Mouse (Mus musculus): Measurements from ENCODE around the gene Gm28635. TPM values are rescaled to one million over a fixed set of nuclear protein-coding genes. Genes with fewer than 3 reads are reported as not detected.

The Gm28635 gene
- total and polyA plus RNA-seq, 3 experiments: not detected

GRCm38 (mm10) chr2:84597123-84597522, 80.7 kb downstream of the Gm28635 start:
- TF ChIP-seq POLR2AphosphoS5 (IDR thresholded peaks at IDR 0.05; ENCODE audit: insufficient replicate concordance, low read depth, low read length): no peak
- TF ChIP-seq GATA1 (IDR thresholded peaks at IDR 0.05; ENCODE audit: borderline replicate concordance, low read length): no peak
- TF ChIP-seq CTCF (IDR thresholded peaks at IDR 0.05; ENCODE audit: low read depth, low read length): no peak
- TF ChIP-seq GATA2 (IDR thresholded peaks at IDR 0.05; ENCODE audit: borderline replicate concordance, low read depth, low read length): no peak
- TF ChIP-seq TAL1 (conservative IDR thresholded peaks at IDR 0.05; ENCODE audit: low read depth, low read length): no peak
- Histone ChIP-seq H3K4me3 (ENCODE audit: low read depth, low read length) (no peak overlapping the region), H3K4me1 (ENCODE audit: insufficient read depth, low read depth, low read length) (peaks cover 5% of the 10 kb centered on the region), H3K9me3 (replicated peaks) (no peaks in the 10 kb centered on the region), H3K36me3 (replicated peaks) (peaks cover 63% of the 10 kb centered on the region), H3K27me3 (ENCODE audit: insufficient read depth, low read length) (no peaks in the 10 kb centered on the region)
- ATAC-seq (ENCODE audit: extremely low read depth, insufficient number of reproducible peaks, low FRiP score, poor library complexity, severe bottlenecking) (no peak), DNase-seq (ENCODE audit: low spot score) (no peak)

- no peak overlapping the region for H3K4me3 ChIP-seq (ENCODE audit: low read depth, low read length)
- DNase-seq (ENCODE audit: low spot score) (no peak), ATAC-seq (ENCODE audit: extremely low read depth, insufficient number of reproducible peaks, low FRiP score, poor library complexity, severe bottlenecking) (no peak)
- H3K4me1 ChIP-seq (ENCODE audit: insufficient read depth, low read depth, low read length): peaks cover 5% of the 10 kb centered on the region
- H3K9me3 ChIP-seq (replicated peaks): no peaks in the 10 kb centered on the region; the same call in 1 of the 2 replicates
- H3K36me3 ChIP-seq (replicated peaks): peaks cover 47% of the 10 kb centered on the region
- H3K27me3 ChIP-seq (ENCODE audit: insufficient read depth, low read length): no peaks in the 10 kb centered on the region
- TF ChIP-seq CTCF (IDR thresholded peaks at IDR 0.05; ENCODE audit: low read depth, low read length): no peak
- no peak for TF ChIP-seq POLR2AphosphoS5 (IDR thresholded peaks at IDR 0.05; ENCODE audit: insufficient replicate concordance, low read depth, low read length)
Measured at GRCm38 (mm10) chr2:84592801-84593200, 85.0 kb downstream of the Gm28635 start.

- no peaks in the 10 kb centered on the region for H3K4me1 ChIP-seq (ENCODE audit: insufficient read depth, low read depth, low read length)
- peaks cover 20% of the 10 kb centered on the region for H3K36me3 ChIP-seq (replicated peaks)
- ATAC-seq (ENCODE audit: extremely low read depth, insufficient number of reproducible peaks, low FRiP score, poor library complexity, severe bottlenecking) (no peak), DNase-seq (ENCODE audit: low spot score) (no peak)
- TF ChIP-seq CTCF (IDR thresholded peaks at IDR 0.05; ENCODE audit: low read depth, low read length): no peak
- TF ChIP-seq GATA1 (IDR thresholded peaks at IDR 0.05; ENCODE audit: borderline replicate concordance, low read length): no peak
- H3K4me3 ChIP-seq (ENCODE audit: low read depth, low read length): no peak overlapping the region
- H3K27me3 ChIP-seq (ENCODE audit: insufficient read depth, low read length): no peaks in the 10 kb centered on the region
- no peaks in the 10 kb centered on the region; the same call in 1 of the 2 replicates for H3K9me3 ChIP-seq (replicated peaks)
Measured at GRCm38 (mm10) chr2:84585700-84586099, 92.1 kb downstream of the Gm28635 start.

- no peak for ATAC-seq (ENCODE audit: extremely low read depth, insufficient number of reproducible peaks, low FRiP score, poor library complexity, severe bottlenecking)
- no peaks in the 10 kb centered on the region for H3K27me3 ChIP-seq (ENCODE audit: insufficient read depth, low read length)
- no peaks in the 10 kb centered on the region for H3K4me1 ChIP-seq (ENCODE audit: insufficient read depth, low read depth, low read length)
Measured at GRCm38 (mm10) chr2:84582286-84582685, 95.6 kb downstream of the Gm28635 start.

GRCm38 (mm10) chr2:84581208-84581607, 96.6 kb downstream of the Gm28635 start:
- H3K27me3 ChIP-seq (ENCODE audit: insufficient read depth, low read length): no peaks in the 10 kb centered on the region
- no peaks in the 10 kb centered on the region for H3K4me1 ChIP-seq (ENCODE audit: insufficient read depth, low read depth, low read length)
- no peaks in the 10 kb centered on the region for H3K9me3 ChIP-seq (replicated peaks)
- DNase-seq (ENCODE audit: low spot score): no peak
- TF ChIP-seq GATA2 (IDR thresholded peaks at IDR 0.05; ENCODE audit: borderline replicate concordance, low read depth, low read length) (no peak), CTCF (IDR thresholded peaks at IDR 0.05; ENCODE audit: low read depth, low read length) (peak; percentile 52)
- peaks cover 2% of the 10 kb centered on the region for H3K36me3 ChIP-seq (replicated peaks)
- no peak overlapping the region for H3K4me3 ChIP-seq (ENCODE audit: low read depth, low read length)
- no peak for ATAC-seq (ENCODE audit: extremely low read depth, insufficient number of reproducible peaks, low FRiP score, poor library complexity, severe bottlenecking)

More at GRCm38 (mm10) chr2:84582286-84582685, 95.6 kb downstream of the Gm28635 start:
- TF ChIP-seq GATA2 (IDR thresholded peaks at IDR 0.05; ENCODE audit: borderline replicate concordance, low read depth, low read length): no peak
- H3K36me3 ChIP-seq (replicated peaks): peaks cover 4% of the 10 kb centered on the region
- no peak for DNase-seq (ENCODE audit: low spot score)
- H3K4me3 ChIP-seq (ENCODE audit: low read depth, low read length): no peak overlapping the region
- H3K9me3 ChIP-seq (replicated peaks): no peaks in the 10 kb centered on the region

GRCm38 (mm10) chr2:84579311-84579710, 98.5 kb downstream of the Gm28635 start:
- no peak for TF ChIP-seq GATA1 (IDR thresholded peaks at IDR 0.05; ENCODE audit: borderline replicate concordance, low read length)
- TF ChIP-seq POLR2AphosphoS5 (IDR thresholded peaks at IDR 0.05; ENCODE audit: insufficient replicate concordance, low read depth, low read length): no peak
- no peak for TF ChIP-seq CTCF (IDR thresholded peaks at IDR 0.05; ENCODE audit: low read depth, low read length)
- ATAC-seq (ENCODE audit: extremely low read depth, insufficient number of reproducible peaks, low FRiP score, poor library complexity, severe bottlenecking) (no peak), DNase-seq (ENCODE audit: low spot score) (no peak)
- H3K36me3 ChIP-seq (replicated peaks): no peaks in the 10 kb centered on the region
- no peaks in the 10 kb centered on the region for H3K27me3 ChIP-seq (ENCODE audit: insufficient read depth, low read length)
- no peaks in the 10 kb centered on the region for H3K4me1 ChIP-seq (ENCODE audit: insufficient read depth, low read depth, low read length)
- no peaks in the 10 kb centered on the region for H3K9me3 ChIP-seq (replicated peaks)
- no peak overlapping the region for H3K4me3 ChIP-seq (ENCODE audit: low read depth, low read length)

GRCm38 (mm10) chr2:84574130-84574529, 103.7 kb downstream of the Gm28635 start:
- ATAC-seq (ENCODE audit: extremely low read depth, insufficient number of reproducible peaks, low FRiP score, poor library complexity, severe bottlenecking): no peak
- Histone ChIP-seq H3K9me3 (replicated peaks) (no peaks in the 10 kb centered on the region), H3K27me3 (ENCODE audit: insufficient read depth, low read length) (no peaks in the 10 kb centered on the region), H3K4me3 (ENCODE audit: low read depth, low read length) (no peak overlapping the region), H3K36me3 (replicated peaks) (no peaks in the 10 kb centered on the region), H3K4me1 (ENCODE audit: insufficient read depth, low read depth, low read length) (no peaks in the 10 kb centered on the region)
- no peak for DNase-seq (ENCODE audit: low spot score)
- TF ChIP-seq GATA2 (IDR thresholded peaks at IDR 0.05; ENCODE audit: borderline replicate concordance, low read depth, low read length) (no peak), GATA1 (IDR thresholded peaks at IDR 0.05; ENCODE audit: borderline replicate concordance, low read length) (no peak), CTCF (IDR thresholded peaks at IDR 0.05; ENCODE audit: low read depth, low read length) (no peak), POLR2AphosphoS5 (IDR thresholded peaks at IDR 0.05; ENCODE audit: insufficient replicate concordance, low read depth, low read length) (no peak), TAL1 (conservative IDR thresholded peaks at IDR 0.05; ENCODE audit: low read depth, low read length) (no peak)

All from G1E (cell line).